In genomic region chr16:93026094-93026648, GRCm38 (mm10) we compare ENCODE assay signal across 20 mouse cellular contexts.
DNase-seq lines count a peak whose midpoint lies in the region; ATAC-seq and TF ChIP-seq lines count a peak whose summit lies in the region.
"Had no signal": no experiment of that assay in that cellular context is flagged by ENCODE, and none has a peak within 500 bp of the region (broad histone marks: within the 10 kb centered on the region; RNA-seq: fewer than 3 reads in every experiment).

No protein-coding gene starts in this region.

- dilution Hi-C loops in CH12.LX (cut with MboI; ENCODE audit: extremely low pct_ligation_motif_present, extremely low pct_unique_long_range_greater_than_20kb, low sequenced_read_pairs): no loop called here

- intact Hi-C loops in left cerebral cortex, postnatal 4 days (cut with DNase I): no loop called here

- no peaks in the 10 kb centered on the region for H3K9me3 ChIP-seq in CH12.LX (replicated peaks; ENCODE audit: low read length)
- H3K9me3 ChIP-seq in embryonic facial prominence, embryonic 15.5 days (replicated peaks): no peaks in the 10 kb centered on the region
- H3K9me3 ChIP-seq: kidney, embryonic 15.5 days; midbrain, embryonic 15.5 days; stomach, embryonic 15.5 days had no signal

- no peak overlapping the region for H3K9ac ChIP-seq in CH12.LX (ENCODE audit: insufficient read depth, low read depth)
- no peak overlapping the region for H3K9ac ChIP-seq in embryonic facial prominence, embryonic 15.5 days
- H3K9ac ChIP-seq: kidney, embryonic 15.5 days; liver, postnatal 0 days; midbrain, embryonic 15.5 days; stomach, embryonic 15.5 days had no signal

- H3K36me3 ChIP-seq in kidney, adult 2 months (ENCODE audit: control insufficient read depth, insufficient read depth, low read length): no peaks in the 10 kb centered on the region
- no peaks in the 10 kb centered on the region for H3K36me3 ChIP-seq in CH12.LX (replicated peaks in 1 of 2; ENCODE audit: control insufficient read depth in 1 of 2, insufficient read depth in 1 of 2, low read length in 1 of 2)
- no peaks in the 10 kb centered on the region for H3K36me3 ChIP-seq in embryonic facial prominence, embryonic 15.5 days
- H3K36me3 ChIP-seq: kidney, embryonic 15.5 days; midbrain, embryonic 15.5 days; stomach, embryonic 15.5 days had no signal

- no peak overlapping the region for H3K27ac ChIP-seq in kidney, adult 2 months (ENCODE audit: insufficient read depth, low read depth, low read length)
- no peak overlapping the region for H3K27ac ChIP-seq in CH12.LX (ENCODE audit: insufficient read depth, low read depth)
- peak overlapping the region; percentile 55 for H3K27ac ChIP-seq in embryonic facial prominence, embryonic 15.5 days (replicated peaks)
- H3K27ac ChIP-seq: kidney, embryonic 15.5 days; midbrain, embryonic 15.5 days; stomach, embryonic 15.5 days had no signal

- in situ Hi-C loops in CH12.LX (cut with MboI; ENCODE audit: low pct_ligation_motif_present, low pct_unique_long_range_greater_than_20kb, low sequenced_read_pairs): no loop called here

- no peak for TF ChIP-seq RAD21 in CH12.LX (IDR thresholded peaks at IDR 0.05; ENCODE audit: low read depth, low read length)

- ATAC-seq in embryonic facial prominence, embryonic 15.5 days (ENCODE audit: insufficient number of reproducible peaks, low FRiP score, low TSS enrichment, low read depth): no peak
- ATAC-seq: forebrain, embryonic 14.5 days; inflammation-experienced regulatory T-cells, adult 6 months; liver, postnatal 0 days; midbrain, embryonic 15.5 days; Patski had no signal

- no peaks in the 10 kb centered on the region for H3K4me1 ChIP-seq in kidney, adult 2 months (ENCODE audit: control insufficient read depth, insufficient read depth, low read length)
- H3K4me1 ChIP-seq in CH12.LX (ENCODE audit: control insufficient read depth in 1 of 2, insufficient read depth in 2 of 2): peaks cover 12 to 66% of the 10 kb centered on the region in 2 experiments
- peaks cover 9% of the 10 kb centered on the region; the same call in 1 of the 2 replicates for H3K4me1 ChIP-seq in embryonic facial prominence, embryonic 15.5 days
- H3K4me1 ChIP-seq: kidney, embryonic 15.5 days; midbrain, embryonic 15.5 days; stomach, embryonic 15.5 days had no signal

- no peak for TF ChIP-seq CTCF in kidney, adult 2 months (conservative IDR thresholded peaks at IDR 0.05; ENCODE audit: insufficient read depth, insufficient read length, low read depth, low read length)
- TF ChIP-seq CTCF in CH12.LX (conservative IDR thresholded peaks at IDR 0.05 in 1 of 2, IDR thresholded peaks at IDR 0.05 in 1 of 2; ENCODE audit: low read depth in 2 of 2, low read length in 2 of 2): no peak

- peak; percentile 57; the same call in 1 of the 2 replicates for TF ChIP-seq EP300 in CH12.LX (IDR thresholded peaks at IDR 0.05; ENCODE audit: low read length)

- DNase-seq in kidney, adult 2 months: peak; percentile 8
- no peak for DNase-seq in kidney, postnatal 25 days
- peak; percentile 37 for DNase-seq in CH12.LX (ENCODE audit: extremely low read depth)
- DNase-seq in Muller cell, postnatal 12 days (ENCODE audit: inconsistent ontology term): peak; percentile 17
- DNase-seq in c-Kit-positive CD71-positive TER-119-positive erythroid progenitor cells, embryonic 14.5 days (ENCODE audit: low spot score): no peak
- no peak for DNase-seq in left cerebral cortex, postnatal 4 days
- no peak for DNase-seq in kidney, adult 9 months
- DNase-seq: adrenal gland, postnatal 10 days; cerebellum, adult 2 months; gastrocnemius, postnatal 10 days; liver, postnatal 0 days; right cerebral cortex, postnatal 25 days; thymus, adult 18-20 months had no signal

- H3K27me3 ChIP-seq in kidney, adult 2 months (replicated peaks; ENCODE audit: control insufficient read depth, insufficient read depth, low read length): no peaks in the 10 kb centered on the region
- no peaks in the 10 kb centered on the region for H3K27me3 ChIP-seq in CH12.LX (replicated peaks)
- no peaks in the 10 kb centered on the region for H3K27me3 ChIP-seq in embryonic facial prominence, embryonic 15.5 days
- H3K27me3 ChIP-seq: kidney, embryonic 15.5 days; midbrain, embryonic 15.5 days; Patski; stomach, embryonic 15.5 days had no signal

- 72% methylated on average over 11 of the region's 11 CpGs for WGBS in kidney, adult 2 months
- 9% methylated on average over 11 of the region's 11 CpGs for WGBS in embryonic facial prominence, embryonic 15.5 days

- no peak overlapping the region for H3K4me3 ChIP-seq in kidney, adult 2 months (ENCODE audit: insufficient read depth, low read depth, low read length)
- H3K4me3 ChIP-seq in CH12.LX (replicated peaks in 1 of 3; ENCODE audit: low read depth in 2 of 3, low read length in 2 of 3, poor library complexity in 1 of 3): no peak overlapping the region
- no peak overlapping the region for H3K4me3 ChIP-seq in embryonic facial prominence, embryonic 15.5 days (replicated peaks)
- H3K4me3 ChIP-seq: kidney, embryonic 15.5 days; midbrain, embryonic 15.5 days; stomach, embryonic 15.5 days had no signal

- H3K79me2 ChIP-seq in CH12.LX (replicated peaks; ENCODE audit: control insufficient read depth, extremely low read depth, insufficient read depth, poor library complexity, severe bottlenecking): no peaks in the 10 kb centered on the region

- H3K4me2 ChIP-seq in CH12.LX (ENCODE audit: insufficient read depth, low read depth, poor library complexity, severe bottlenecking): peak overlapping the region; percentile 53; the same call in 1 of the 2 replicates
- H3K4me2 ChIP-seq in embryonic facial prominence, embryonic 15.5 days (replicated peaks): 0 out of 2 replicates have a peak overlapping the region, but pooled peaks have one; percentile 3
- H3K4me2 ChIP-seq: kidney, embryonic 15.5 days; midbrain, embryonic 15.5 days; stomach, embryonic 15.5 days had no signal

- TF ChIP-seq POLR2A in kidney, adult 2 months (IDR thresholded peaks at IDR 0.05; ENCODE audit: low read depth, low read length): no peak
- no peak for TF ChIP-seq POLR2A in CH12.LX (IDR thresholded peaks at IDR 0.05; ENCODE audit: low read depth, low read length)

TF ChIP-seq in CH12.LX, 34 proteins besides CTCF, POLR2A, EP300 and RAD21:
- TF ChIP-seq HCFC1 (IDR thresholded peaks at IDR 0.05; ENCODE audit: low read depth, low read length): no peak
- TF ChIP-seq MXI1 (IDR thresholded peaks at IDR 0.05; ENCODE audit: low read depth, low read length): no peak
- no peak for TF ChIP-seq ZMIZ1 (IDR thresholded peaks at IDR 0.05; ENCODE audit: low read depth, low read length)
- no peak for TF ChIP-seq POLR2AphosphoS2 (IDR thresholded peaks at IDR 0.05; ENCODE audit: low read depth, low read length)
- TF ChIP-seq ZNF384 (IDR thresholded peaks at IDR 0.05; ENCODE audit: low read depth, low read length): peak; percentile 66
- TF ChIP-seq IRF4 (IDR thresholded peaks at IDR 0.05; ENCODE audit: low read depth, low read length): peak; percentile 66

Comparison
In these comparisons a context has a peak if more than half of its experiments do, and no peak if none do; other contexts are left out.
1. DNase-seq: peak in kidney, adult 2 months (single experiment), CH12.LX (single experiment) and Muller cell, postnatal 12 days (single experiment); none in kidney, postnatal 25 days (0 of 2), c-Kit-positive CD71-positive TER-119-positive erythroid progenitor cells, embryonic 14.5 days (single experiment), left cerebral cortex, postnatal 4 days (single experiment) and kidney, adult 9 months (single experiment).